Mouse (Mus musculus): ENCODE data around the gene Smyd3.

- no peak for TF ChIP-seq POLR2A (IDR thresholded peaks at IDR 0.05; ENCODE audit: insufficient read depth, low read depth, low read length)
- TF ChIP-seq CTCF (IDR thresholded peaks at IDR 0.05; ENCODE audit: insufficient read depth, low read depth, low read length): no peak
These were observed 174.4 kb downstream of the Smyd3 start for GRCm38 (mm10) chr1:179343426-179343825.

All from olfactory bulb, adult 2 months (tissue).